Mouse (Mus musculus) myocyte (in vitro differentiated cells): ENCODE measurements around the gene Gm20388.

Source experiments
- E2F4 ChIP-seq: IDR thresholded peaks from one replicate; pipeline ENCODE4 v1.6.1; 2011; ENCODE audit warnings: mild to moderate bottlenecking, control low read depth, moderate library complexity; ENCODE audit not compliant: insufficient read depth
- MAX ChIP-seq: IDR thresholded peaks from one replicate; pipeline ENCODE4 v1.6.1; 2011; ENCODE audit warnings: low read depth, mild to moderate bottlenecking, control low read depth
- MYOD1 ChIP-seq, 3 experiments: IDR thresholded peaks; one replicate each; pipeline ENCODE4 v1.6.1; 2011; ENCODE audit warnings: control low read depth in 2 of 3, low read depth in 2 of 3, mild to moderate bottlenecking in 2 of 3, moderate library complexity in 1 of 3; ENCODE audit not compliant: insufficient read length in 2 of 3, control insufficient read depth in 1 of 3
- POLR2A ChIP-seq: IDR thresholded peaks from one replicate; pipeline ENCODE4 v1.6.1; 2011; ENCODE audit warnings: low read depth, mild to moderate bottlenecking, control low read depth, moderate library complexity; ENCODE audit not compliant: insufficient read length
- POLR2AphosphoS2 ChIP-seq: IDR thresholded peaks from one replicate; pipeline ENCODE4 v1.6.1; 2011; ENCODE audit warnings: low read depth, control low read depth; ENCODE audit not compliant: insufficient read length
- SRF ChIP-seq: IDR thresholded peaks from one replicate; pipeline ENCODE4 v1.6.1; 2011; ENCODE audit warnings: low read depth; ENCODE audit not compliant: control insufficient read depth, insufficient read length
- TCF12 ChIP-seq: IDR thresholded peaks from one replicate; pipeline ENCODE4 v1.6.1; 2011; ENCODE audit warnings: mild to moderate bottlenecking, control low read depth; ENCODE audit not compliant: poor library complexity, insufficient read depth, severe bottlenecking
- TCF3 ChIP-seq: IDR thresholded peaks from one replicate; pipeline ENCODE4 v1.6.1; 2011; ENCODE audit warnings: low read depth, control low read depth; ENCODE audit not compliant: insufficient read length
- USF1 ChIP-seq: IDR thresholded peaks from one replicate; pipeline ENCODE4 v1.6.1; 2011; ENCODE audit warnings: low read depth, mild to moderate bottlenecking, control low read depth, moderate library complexity

GRCm38 (mm10) chr8:121598892-121599291 is 1688.3 kb downstream of the Gm20388 start:
- TF ChIP-seq TCF12 = no peak
- TF ChIP-seq MYOD1 (IDR thresholded peaks at IDR 0.05; ENCODE audit: control insufficient read depth in 1 of 3, insufficient read length in 2 of 3, low read depth in 2 of 3) = no peak
- no peak for TF ChIP-seq POLR2A
- TF ChIP-seq USF1 = no peak
- no peak for TF ChIP-seq E2F4
- no peak for TF ChIP-seq SRF
- TF ChIP-seq TCF3 = no peak
- TF ChIP-seq POLR2AphosphoS2 = peak; percentile 80
- TF ChIP-seq MAX = no peak
